Mouse (Mus musculus) induced T-regulatory cell, adult 2 months (primary cell): ENCODE results near the gene Kif5c.

Experiments used
- DNase-seq: peaks from one replicate; pipeline ENCODE4 v3.0.0-alpha.2; 2012; ENCODE audit warnings: low read depth

The Kif5c gene

DNA sequence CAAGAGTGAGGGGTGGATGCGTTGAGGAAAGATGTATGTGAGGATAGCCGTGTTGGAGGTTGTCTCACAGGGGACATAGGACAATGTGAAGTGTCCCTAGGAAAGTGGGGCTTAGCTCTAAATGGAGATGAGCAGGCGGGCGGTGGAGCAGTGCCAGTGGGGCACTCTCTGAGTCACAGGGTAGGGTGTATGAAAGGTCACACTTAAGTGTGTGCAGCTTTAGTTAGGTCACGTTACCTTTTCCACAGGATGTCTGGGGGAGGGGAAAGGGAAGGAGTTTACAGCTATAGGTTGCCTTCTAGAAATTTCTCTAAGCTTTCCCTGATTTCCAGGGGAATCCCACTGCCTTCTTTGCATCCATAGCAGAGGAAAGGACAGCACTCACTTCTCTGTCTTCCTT is 170.4 kb downstream of the Kif5c start:
- DNase-seq = no peak

DNA sequence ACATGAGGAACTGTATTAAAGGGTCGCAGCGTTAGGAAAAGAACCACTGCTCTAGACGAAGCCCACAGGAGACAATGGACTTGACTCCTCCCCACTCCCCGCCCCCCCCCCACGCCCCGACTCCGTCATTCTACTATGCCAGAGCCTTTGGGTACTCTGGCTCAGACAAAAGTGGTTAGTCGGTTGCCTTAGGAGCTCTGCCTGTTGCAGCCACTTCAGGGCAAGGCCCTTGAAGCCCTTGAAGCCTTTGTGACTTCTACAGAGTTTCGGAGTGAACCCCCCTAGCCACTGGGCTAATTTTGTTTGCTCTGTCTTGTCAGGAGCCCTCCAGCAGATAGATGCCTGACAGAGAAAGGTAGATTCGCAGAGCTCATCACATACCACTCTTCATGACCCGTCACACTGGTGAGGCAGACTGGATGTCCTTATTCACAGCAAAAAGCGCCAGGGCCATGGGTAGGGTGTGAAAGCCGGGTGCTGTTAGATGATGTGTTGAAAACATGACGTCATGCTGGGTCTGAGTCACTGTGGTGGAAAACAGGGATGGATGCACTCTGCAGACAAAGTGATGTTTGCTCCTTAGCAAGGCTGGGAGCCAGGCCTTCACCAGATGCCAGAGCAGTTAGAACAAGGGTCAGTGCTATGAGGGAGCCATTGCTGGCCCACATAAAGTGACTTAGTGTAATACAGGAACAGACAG is 178.5 kb downstream of the Kif5c start:
- DNase-seq = no peak

DNA sequence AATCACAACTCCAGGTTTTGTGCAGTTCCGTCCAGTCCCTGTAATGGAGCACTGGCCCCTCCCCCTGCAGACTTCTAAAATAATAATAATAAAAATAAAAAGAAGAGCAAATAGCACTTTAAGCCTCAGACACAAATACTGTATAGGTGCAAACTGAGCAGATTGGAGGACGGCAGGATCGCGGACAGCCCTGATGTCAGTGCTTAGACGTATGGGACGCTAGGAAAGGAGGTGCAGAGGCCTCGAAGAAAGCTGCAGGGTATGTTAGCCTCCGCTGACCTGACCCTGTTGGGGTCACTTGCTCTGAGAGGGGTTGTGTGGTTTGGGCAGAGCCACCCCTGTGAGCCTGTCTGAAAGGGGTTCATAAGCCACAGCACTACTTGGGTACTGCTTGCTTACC is 185.3 kb downstream of the Kif5c start:
- no peak for DNase-seq

DNA sequence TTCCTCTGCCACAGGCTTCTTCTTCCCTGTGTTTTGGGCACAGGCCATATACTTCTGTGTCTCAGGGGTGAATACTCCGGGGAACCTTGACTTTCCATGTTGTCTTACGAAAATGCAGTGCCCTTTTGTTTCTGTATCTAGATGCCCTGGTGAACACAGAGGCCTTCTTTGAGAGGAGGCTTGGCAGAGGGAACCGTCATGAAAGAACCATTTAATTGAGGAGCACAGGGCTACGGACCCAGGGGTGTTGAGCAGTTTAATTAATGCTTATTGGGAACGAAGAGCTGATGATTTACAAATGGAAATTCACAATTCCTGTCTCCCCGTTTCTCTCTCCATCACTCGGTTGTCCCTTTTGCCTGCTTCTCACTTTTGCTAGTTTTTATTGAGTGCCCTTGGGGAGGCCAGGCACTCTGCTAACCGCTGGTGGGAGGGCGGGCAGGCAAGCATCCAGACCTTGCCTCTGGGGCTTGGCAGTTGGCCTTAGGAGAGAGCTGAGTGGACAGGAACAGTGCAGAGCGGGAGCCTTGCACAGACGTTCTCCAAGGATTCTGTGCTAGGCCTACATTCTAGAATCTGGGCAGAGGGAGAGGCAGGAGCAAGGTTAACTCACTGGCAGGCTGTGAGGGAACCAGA is 186.8 kb downstream of the Kif5c start:
- no peak for DNase-seq

DNA sequence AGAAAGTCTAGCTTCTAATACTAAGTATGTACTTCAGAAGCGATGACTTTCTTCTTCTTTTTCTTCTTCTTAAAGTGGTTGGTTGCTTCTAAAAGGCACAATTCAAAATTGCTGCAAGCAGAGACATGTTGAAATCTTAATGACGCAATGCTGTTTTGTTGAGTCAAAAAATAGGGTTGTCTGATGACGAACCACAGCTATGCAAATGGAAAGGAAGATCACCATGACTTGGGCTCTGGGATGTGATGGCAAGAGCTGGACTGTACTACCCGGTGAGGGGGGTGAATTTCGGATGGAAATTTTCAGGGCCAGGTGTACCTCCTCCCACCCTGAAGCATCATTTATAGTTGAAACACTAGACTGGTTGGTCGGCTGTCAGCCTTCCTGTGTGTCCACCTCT is 190.4 kb downstream of the Kif5c start:
- DNase-seq = no peak

DNA sequence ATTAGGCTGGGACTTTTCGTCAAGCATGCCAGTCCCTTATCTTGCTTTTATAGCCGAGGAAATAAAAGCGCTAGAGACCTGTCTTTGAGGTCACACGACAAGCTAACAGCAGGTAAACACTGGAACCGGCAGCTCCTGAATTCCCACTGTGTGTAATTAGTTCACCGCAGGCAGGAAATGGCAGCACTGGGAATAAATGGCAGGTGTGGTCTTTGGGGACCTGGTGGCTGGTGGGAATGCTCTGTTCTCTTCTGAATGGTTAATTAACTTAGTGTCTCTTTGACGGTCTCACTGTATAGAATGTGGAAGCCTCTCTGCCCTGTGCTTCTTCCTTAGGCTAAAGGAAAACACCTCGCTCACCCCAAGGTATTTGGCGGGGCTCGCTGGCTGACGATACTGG is 192.3 kb downstream of the Kif5c start:
- no peak for DNase-seq

DNA sequence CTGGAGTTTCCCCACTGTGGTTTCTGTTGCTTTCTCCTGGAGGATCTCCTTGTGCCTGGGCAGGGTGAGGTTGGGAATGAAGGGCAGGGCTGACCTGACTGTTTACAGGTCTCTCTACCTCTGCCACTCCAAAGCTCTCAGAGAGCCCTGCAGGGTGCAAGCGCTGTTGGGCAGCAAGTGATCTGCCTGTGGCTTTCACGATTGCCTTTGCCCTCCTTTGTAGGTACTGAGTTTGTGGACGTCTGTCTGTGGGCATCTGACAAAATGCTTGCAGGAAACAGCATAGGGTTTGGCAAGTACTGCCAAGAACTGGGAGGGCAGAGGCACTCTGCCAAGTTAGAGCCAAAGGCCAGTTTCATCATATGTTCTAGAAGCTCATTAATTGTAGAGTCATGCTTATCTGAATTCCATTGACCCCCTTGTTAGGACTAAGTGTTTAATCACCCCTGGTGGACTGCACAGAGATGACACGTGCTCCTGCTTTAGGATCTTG is 192.8 kb downstream of the Kif5c start:
- DNase-seq = no peak

DNA sequence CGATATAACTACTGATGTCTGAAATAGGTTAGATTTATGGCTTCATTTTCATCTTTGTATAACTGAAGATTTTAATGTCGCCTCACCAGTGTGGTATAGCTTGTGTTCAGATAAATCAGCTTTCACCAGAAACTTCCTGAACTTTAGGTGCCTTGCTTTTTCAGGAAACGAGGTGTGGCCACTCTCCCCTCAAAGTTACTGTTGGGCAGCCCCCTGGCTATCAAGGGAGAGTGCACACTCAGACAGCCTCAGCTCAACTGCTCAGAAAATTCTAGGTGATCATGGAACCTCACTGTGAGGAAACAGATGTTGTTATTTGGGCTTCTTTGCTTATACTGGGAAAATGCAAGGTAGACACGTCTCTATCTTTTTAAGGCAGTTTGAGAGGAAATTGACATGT is 194.1 kb downstream of the Kif5c start:
- no peak for DNase-seq

DNA sequence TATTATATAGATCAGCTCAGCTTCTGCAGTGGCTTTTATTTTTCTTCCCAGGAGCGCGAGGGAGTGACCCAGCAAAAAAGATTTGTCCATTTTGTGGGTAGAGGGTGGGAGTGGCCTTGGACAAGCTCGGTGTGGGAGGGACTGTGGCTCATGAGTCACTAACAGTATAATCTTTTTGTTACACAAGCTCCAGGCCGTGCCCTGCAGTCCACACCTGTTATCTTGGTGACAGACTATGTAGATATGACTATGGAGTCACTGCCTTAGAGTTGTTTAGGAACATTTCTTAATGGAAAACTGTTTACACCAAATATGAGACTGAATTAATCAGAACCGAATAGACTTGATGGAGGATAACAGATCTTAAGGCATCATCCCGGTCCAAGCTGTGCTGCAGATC is 194.9 kb downstream of the Kif5c start:
- DNase-seq = no peak

DNA sequence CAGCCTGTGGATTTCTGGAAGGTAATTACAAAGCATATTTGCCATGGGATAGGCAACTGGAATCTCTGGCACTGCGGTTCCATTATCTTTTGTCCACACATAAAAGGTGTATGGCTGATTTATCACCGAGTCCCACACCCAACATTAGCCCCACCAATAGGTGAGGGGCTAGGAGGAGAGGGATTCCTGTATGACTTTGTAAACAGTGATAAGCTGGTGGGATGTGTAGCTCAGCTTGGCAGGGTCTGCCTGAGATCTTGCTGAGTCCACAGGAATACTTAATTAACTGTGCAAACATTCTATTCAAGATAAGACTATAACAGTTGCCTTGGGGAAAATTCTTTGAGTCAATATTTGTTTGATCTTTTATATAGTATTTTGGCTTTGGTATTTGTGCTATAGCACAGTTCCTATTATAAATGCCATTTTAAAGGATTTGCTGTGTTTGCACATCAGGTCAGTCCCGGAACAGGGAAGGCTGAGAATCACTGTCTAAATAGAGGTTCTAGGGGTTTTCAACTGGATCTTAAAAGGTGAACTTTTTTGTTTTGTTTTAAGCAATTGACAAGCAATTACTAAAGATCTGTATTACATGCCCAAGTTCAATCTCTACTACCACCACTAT is 196.7 kb downstream of the Kif5c start:
- DNase-seq = no peak

DNA sequence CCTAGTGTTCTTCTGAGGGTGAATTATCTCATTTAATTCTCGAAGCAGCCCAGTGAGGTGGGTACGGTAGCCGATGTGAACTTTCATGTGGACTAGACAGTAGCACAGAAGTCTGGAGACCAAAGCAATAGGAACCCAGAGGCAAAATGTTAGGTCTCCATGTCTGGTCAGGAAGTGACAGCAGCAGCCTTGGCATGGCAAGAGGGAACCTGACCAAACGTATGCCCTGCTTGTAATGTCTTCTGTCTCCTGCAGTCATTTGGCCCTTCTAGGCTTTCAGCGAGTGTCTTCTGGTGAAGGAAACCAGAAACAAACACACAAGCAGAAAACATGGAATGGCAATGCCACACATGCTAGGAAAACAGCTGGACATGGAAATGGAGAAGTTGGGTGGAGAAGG is 197.5 kb downstream of the Kif5c start:
- no peak for DNase-seq

DNA sequence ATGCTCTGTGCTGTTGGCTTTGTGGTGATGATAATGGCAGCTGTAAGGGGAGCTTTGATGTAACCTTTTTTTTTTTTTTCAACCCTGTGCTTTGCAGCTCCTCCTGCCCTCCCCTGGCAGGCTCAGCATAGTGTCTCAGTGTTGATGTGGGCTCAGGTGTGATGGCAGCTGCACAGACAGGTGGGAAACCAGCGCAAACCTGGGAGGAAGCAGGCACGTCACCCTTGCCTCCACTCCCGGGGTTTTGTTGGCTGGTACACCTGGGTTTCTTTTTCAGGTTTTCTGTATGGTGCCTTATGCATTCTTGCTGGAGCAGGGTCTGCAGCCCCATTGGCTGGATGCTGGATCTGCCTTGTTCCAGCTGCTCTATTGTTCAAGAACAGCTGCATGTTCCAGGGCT is 198.1 kb downstream of the Kif5c start:
- no peak for DNase-seq

DNA sequence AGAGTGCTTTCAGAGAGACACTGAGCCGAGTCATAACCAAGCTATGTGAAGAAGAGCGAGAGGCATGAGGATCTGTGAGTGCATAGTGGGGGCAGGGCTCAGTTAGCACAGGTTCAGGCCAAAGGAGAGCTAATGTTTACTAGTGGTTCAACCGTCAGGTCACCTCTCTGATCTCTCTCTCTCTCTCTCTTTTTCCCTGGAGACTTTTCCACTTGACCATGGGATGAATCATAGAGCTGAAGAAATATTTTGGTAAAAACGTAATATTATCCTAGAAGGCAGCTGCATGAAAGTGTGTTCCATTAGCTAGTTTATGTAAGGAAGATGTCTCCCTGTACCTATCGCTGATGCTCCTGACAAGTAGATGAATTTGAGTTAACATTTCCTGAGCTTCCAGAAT is 199.0 kb downstream of the Kif5c start:
- DNase-seq = no peak

DNA sequence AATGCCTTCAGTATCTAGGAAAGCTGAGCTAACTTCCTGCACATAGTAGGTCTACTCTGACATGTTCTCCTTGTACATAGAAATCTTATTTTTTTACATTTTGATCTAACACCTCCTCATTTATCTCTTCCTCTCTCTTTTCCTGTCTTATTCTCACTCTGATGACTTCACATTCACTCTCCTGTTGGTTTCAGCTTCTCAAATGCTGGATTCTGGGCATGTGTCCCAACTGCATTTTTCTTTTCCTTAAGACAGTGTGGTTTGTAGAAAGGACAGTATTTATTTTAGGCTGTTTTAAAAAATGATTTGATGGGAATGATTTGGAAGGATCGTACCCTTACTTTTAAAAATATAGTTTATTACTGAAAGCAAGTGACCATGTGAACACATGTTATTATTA is 203.2 kb downstream of the Kif5c start:
- no peak for DNase-seq
